Mouse (Mus musculus) T-helper 17 cell (primary cell): ENCODE data around the gene Vmn1r10.

Experiments used
- in situ Hi-C, 2 experiments: fragments of 300-600 bp; cut with MboI, MseI; formaldehyde crosslinking; loops; 1 replicate in 1 of 2; 2 replicates in 1 of 2; pipeline ENCODE4 v1.15.1; 2025; ENCODE audit warnings: high pct_unique_total_duplicates in 2 of 2

Vmn1r10 gene

DNA sequence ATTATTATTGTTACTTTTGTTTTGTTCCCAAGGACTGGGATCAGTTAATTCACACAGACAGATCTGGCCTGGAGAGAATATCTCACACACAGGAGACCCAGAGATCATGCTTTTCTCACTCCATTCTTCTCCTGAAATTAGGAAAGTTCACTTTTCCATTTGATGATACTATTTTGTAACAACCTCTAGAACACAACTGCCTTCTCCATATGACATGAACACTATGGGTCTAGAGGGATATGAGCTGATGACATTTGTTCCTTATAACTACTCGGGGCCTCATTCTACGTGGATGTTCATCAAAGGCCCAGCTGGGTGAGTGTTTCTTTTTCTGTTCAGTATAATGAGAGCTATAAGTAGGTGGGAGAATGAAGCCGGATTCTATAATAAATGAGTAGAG, at the start of gene Vmn1r10:
Vmn1r10 (plus strand) TSS at position 301 of the 400 bp plus-strand sequence.
- in situ Hi-C loops: loop anchor here (5.0 kb wide), 1 partner anchor 47 kb away; no protein-coding TSS in a partner anchor

DNA sequence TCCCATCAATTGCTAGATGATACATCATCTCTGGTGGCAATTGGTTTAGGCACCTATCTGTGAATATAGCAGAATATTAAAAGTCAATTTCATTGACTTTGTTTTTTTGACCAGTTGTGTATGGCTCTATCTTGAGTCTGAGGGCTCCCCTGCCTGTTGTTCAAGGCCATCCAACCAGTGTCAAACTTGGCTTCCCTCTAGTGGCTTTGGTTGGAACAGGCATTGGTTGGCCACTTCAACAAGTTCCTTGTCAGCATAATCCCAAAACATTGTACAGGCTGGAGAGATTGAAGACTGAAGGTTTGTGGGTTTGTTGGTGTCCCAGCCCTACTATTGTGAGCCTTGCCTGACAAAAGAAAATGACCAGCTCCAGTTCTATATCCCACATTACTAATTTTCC, 45.5 kb upstream of the Vmn1r10 start:
- in situ Hi-C loops: loop anchor here (5.0 kb wide), 1 partner anchor 44 kb away; the partner anchor contains the start of gene Vmn1r10 (in 2 of the 2)

DNA sequence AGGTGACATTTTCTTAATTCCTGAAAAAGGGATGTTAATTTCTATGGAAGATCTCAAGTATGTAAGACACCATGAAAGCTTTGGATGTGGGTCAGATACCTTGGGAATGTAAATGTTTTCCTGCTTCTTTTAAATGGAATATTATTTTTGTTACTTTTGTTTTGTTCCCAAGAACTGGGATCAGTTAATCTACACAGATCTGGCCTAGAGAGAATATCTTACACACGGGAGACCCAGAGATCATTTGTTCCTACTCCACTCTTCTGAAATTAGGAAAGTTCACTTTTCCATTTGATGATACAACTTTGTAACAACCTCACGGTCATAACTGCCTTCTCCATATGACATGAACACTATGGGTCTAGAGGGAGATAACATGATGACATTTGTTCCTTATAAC, 42.8 kb upstream of the Vmn1r10 start, which contains the start of gene Vmn1r9:
Vmn1r9 (plus strand) TSS at position 301 of the 400 bp plus-strand sequence.
- in situ Hi-C loops: no loop called here

DNA sequence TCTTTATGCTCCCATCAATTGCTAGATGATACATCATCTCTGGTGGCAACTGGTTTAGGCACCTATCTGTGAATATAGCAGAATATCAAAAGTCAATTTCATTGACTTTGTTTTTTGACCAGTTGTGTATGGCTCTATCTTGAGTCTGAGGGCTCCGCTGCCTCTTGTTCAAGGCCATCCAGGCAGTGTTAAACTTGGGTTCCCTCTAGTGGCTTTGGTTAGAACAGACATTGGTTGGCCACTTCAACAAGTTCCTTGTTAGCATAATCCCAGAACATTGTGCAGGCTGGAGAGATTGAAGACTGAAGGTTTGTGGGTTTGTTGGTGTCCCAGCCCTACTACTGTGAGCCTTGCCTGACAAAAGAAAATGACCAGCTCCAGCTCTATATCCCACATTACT, 2.9 kb upstream of the Vmn1r10 start:
- in situ Hi-C loops: loop anchor here (5.0 kb wide), 1 partner anchor 44 kb away; no protein-coding TSS in a partner anchor

DNA sequence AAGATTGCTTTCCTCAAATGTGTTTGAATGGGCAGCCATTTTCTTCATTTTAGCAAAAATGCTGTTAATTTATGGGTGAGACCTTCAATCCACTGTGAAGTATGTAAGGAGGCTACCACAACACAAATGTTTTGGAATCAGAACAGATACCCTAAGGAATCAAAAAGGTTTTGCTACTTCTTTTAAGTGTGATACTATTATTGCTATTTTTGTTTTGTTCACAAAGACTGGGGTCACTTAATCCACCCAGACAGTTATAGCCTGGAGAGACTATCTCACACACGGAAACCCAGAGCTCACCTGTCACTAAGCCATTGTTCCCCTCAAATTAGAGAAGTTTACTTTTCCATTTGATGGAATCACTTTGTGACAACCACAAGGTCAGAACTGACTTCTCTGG, 23.9 kb downstream of the Vmn1r10 start, which contains the start of gene Vmn1r11:
Vmn1r11 (plus strand) TSS at position 301 of the 400 bp plus-strand sequence.
- in situ Hi-C loops: no loop called here

DNA sequence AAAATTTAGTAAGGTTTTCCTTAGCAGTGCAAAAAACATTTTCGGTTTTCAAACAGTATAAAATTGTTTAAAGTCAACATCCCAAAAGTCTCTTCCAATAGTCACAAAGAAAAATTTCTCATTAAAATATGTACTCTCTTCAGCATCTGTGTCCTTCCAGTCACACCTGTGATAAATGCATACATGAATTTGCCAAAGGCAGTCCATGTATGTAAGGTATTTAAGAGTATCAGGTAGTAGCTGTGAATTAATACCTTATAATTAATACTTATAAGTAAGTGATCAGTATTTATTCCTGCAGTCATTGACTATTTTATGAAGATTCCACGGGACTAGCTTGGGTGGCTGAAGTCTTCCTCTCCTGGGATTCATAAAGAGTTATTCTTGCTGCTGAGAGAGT, 47.4 kb downstream of the Vmn1r10 start, which contains the start of gene Vmn1r12:
Vmn1r12 (plus strand) TSS at position 301 of the 400 bp plus-strand sequence.
- in situ Hi-C loops: loop anchor here in 1 of 2 experiments (5.0 kb wide), 1 partner anchor 76 kb away; the partner anchor contains the start of gene Vmn1r14
